Mouse (Mus musculus) MEL (cell line): Measurements from ENCODE around the gene Polr1e.

Source experiments
- MYC ChIP-seq: IDR thresholded peaks from 2 replicates; pipeline ENCODE4 v1.6.1; 2011; ENCODE audit warnings: low read depth, mild to moderate bottlenecking, low read length, improper control_type of control experiment, moderate library complexity
- POLR2A ChIP-seq, 2 experiments: IDR thresholded peaks; 2 replicates each; pipeline ENCODE4 v1.6.1; 2011 to 2012; ENCODE audit warnings: low read length in 2 of 2, mild to moderate bottlenecking in 2 of 2, control low read depth in 1 of 2, improper control_type of control experiment in 1 of 2, low read depth in 1 of 2, moderate library complexity in 1 of 2; ENCODE audit not compliant: control insufficient read depth in 1 of 2, insufficient read depth in 1 of 2, poor library complexity in 1 of 2

DNA sequence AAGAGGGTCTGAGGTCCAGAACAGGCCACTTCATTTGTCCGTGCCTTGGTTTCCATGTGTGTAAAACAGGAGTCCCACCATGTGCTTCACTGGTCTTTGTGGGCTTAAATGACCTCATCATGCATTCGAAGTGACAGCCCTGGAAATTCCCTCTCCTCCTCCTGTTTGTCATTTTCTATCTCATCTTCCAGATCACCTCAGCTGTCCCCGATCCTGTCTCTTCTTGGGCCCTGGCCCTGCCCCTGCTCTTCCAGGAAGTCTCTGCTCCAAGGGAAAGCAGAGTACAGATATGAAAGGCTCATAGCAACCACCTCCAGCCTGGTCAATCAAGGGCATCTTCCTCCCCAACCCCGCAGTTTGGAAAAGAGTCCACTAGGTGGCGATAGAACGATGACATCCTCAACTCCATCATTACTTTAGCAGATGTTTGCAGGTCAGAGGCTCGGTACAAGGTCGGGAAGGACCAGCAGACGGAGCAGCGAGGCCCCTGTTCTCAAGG lies 47.7 kb upstream of the Polr1e start:
- no peak for TF ChIP-seq POLR2A (IDR thresholded peaks at IDR 0.05; ENCODE audit: control insufficient read depth in 1 of 2, insufficient read depth in 1 of 2, low read depth in 1 of 2, low read length in 2 of 2, poor library complexity in 1 of 2)
- no peak for TF ChIP-seq MYC
